In the genomic region with DNA sequence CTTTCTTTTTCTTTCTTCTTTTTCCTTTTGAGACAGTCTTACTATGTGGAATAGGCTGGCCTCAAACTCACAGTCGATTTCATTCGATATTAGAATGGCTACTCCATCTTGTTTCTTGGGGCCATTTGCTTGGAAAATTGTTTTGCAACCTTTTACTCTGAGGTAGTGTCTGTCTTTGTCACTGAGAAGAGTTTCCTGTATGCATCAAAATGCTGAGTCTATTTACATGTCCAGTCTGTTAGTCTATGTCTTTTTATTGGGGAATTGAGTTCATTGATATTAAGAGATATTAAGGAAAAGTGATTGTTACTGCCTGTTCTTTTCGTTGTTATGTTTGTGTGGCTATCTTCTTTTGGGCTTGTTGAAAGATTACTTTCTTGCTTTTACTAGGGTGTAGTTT, we compare ENCODE assay signal across 5 mouse cellular contexts. TPM values are rescaled to one million over a fixed set of nuclear protein-coding genes. Genes with fewer than 3 reads are reported as not detected.
"Had no signal": no experiment of that assay in that cellular context is flagged by ENCODE, and none has a peak within 500 bp of the region (broad histone marks: within the 10 kb centered on the region; RNA-seq: fewer than 3 reads in every experiment).

No protein-coding gene starts in this region.

RNA-seq across cellular contexts. Expression of gene Clec2d, which starts 7.4 kb away (rescaled TPM):
- polyA plus RNA-seq: heart, embryonic 10.5 days; hindbrain, embryonic 10.5 days; hindbrain, embryonic 12.5 days; limb, embryonic 10.5 days; liver, embryonic 12.5 days had no signal
